Mouse (Mus musculus) myocyte (in vitro differentiated cells): ENCODE data around the gene Tmem191c.

Experiments used
- CEBPB ChIP-seq: IDR thresholded peaks from 2 replicates; pipeline ENCODE4 v1.6.1; 2011; ENCODE audit warnings: mild to moderate bottlenecking, moderate library complexity; ENCODE audit not compliant: poor library complexity, insufficient read depth, severe bottlenecking
- MAX ChIP-seq: IDR thresholded peaks from one replicate; pipeline ENCODE4 v1.6.1; 2011; ENCODE audit warnings: low read depth, mild to moderate bottlenecking, control low read depth
- MYOD1 ChIP-seq, 3 experiments: IDR thresholded peaks; one replicate each; pipeline ENCODE4 v1.6.1; 2011; ENCODE audit warnings: control low read depth in 2 of 3, low read depth in 2 of 3, mild to moderate bottlenecking in 2 of 3, moderate library complexity in 1 of 3; ENCODE audit not compliant: insufficient read length in 2 of 3, control insufficient read depth in 1 of 3
- POLR2A ChIP-seq: IDR thresholded peaks from one replicate; pipeline ENCODE4 v1.6.1; 2011; ENCODE audit warnings: low read depth, mild to moderate bottlenecking, control low read depth, moderate library complexity; ENCODE audit not compliant: insufficient read length
- POLR2AphosphoS2 ChIP-seq: IDR thresholded peaks from one replicate; pipeline ENCODE4 v1.6.1; 2011; ENCODE audit warnings: low read depth, control low read depth; ENCODE audit not compliant: insufficient read length
- REST ChIP-seq: IDR thresholded peaks from one replicate; pipeline ENCODE4 v1.6.1; 2011; ENCODE audit warnings: mild to moderate bottlenecking, control low read depth, moderate library complexity; ENCODE audit not compliant: insufficient read depth, insufficient read length
- SRF ChIP-seq: IDR thresholded peaks from one replicate; pipeline ENCODE4 v1.6.1; 2011; ENCODE audit warnings: low read depth; ENCODE audit not compliant: control insufficient read depth, insufficient read length
- TCF12 ChIP-seq: IDR thresholded peaks from one replicate; pipeline ENCODE4 v1.6.1; 2011; ENCODE audit warnings: mild to moderate bottlenecking, control low read depth; ENCODE audit not compliant: poor library complexity, insufficient read depth, severe bottlenecking
- USF1 ChIP-seq: IDR thresholded peaks from one replicate; pipeline ENCODE4 v1.6.1; 2011; ENCODE audit warnings: low read depth, mild to moderate bottlenecking, control low read depth, moderate library complexity

DNA sequence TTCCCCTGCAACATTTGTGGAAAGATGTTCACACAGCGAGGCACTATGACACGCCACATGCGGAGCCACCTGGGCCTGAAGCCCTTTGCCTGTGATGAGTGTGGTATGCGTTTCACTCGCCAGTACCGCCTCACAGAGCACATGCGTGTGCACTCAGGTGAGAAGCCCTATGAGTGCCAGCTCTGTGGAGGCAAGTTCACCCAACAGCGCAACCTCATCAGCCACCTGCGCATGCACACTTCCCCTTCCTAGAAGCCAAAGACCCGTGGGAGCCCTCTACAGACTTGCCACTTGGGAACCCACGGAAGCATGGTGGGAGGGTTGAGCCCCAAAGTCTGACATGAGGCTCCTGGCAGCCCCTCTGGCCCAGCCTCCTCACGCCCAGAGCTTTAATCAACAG lies 17.0 kb upstream of the Tmem191c start:
- no peak for TF ChIP-seq MAX
- no peak for TF ChIP-seq MYOD1 (IDR thresholded peaks at IDR 0.05; ENCODE audit: control insufficient read depth in 1 of 3, insufficient read length in 2 of 3, low read depth in 2 of 3)
- TF ChIP-seq SRF = no peak
- TF ChIP-seq POLR2AphosphoS2 = no peak
- no peak for TF ChIP-seq POLR2A
- TF ChIP-seq REST = no peak
- no peak for TF ChIP-seq USF1
- TF ChIP-seq TCF12 = no peak
- TF ChIP-seq CEBPB = no peak
